Mouse (Mus musculus) Patski (cell line): Measurements from ENCODE around the gene Junb. TPM values are rescaled to one million over a fixed set of nuclear protein-coding genes. Genes with fewer than 3 reads are reported as not detected.

Experiments used
- ATAC-seq: fragments of 100-300 bp; one replicate; pipeline ENCODE4 v1.8.0; 2021
- CTCF ChIA-PET: fragments of 350-600 bp; sonication (Branson Sonifier 250); formaldehyde crosslinking; loops from one replicate; lab custom pipeline; 2022; ENCODE audit warnings: inconsistent platforms; lab: Charles Lee
- POLR2A ChIA-PET: fragments of 350-600 bp; sonication (Branson Sonifier 250); formaldehyde crosslinking; loops from one replicate; lab custom pipeline; 2022; ENCODE audit warnings: antibody characterized with exemption, inconsistent platforms; lab: Charles Lee
- DNase-seq: peaks from one replicate; pipeline ENCODE4 v3.0.0-alpha.2; 2011; ENCODE audit warnings: low read depth, low spot score
- H3K27me3 ChIP-seq: fragments of 371-371 bp; one replicate; pipeline ENCODE4 v1.5.1; 2021
- CTCF ChIP-seq: fragments of 100-300 bp; IDR thresholded peaks from one replicate; pipeline ENCODE4 v1.5.1; 2021
- in situ Hi-C: fragments of 300-500 bp; cut with MboI; formaldehyde crosslinking; loops from 3 replicates; pipeline ENCODE4 v1.11.1; 2018; ENCODE audit warnings: low pct_unique_long_range_greater_than_20kb, mixed read lengths
- polyA plus RNA-seq: library from polyadenylated mRNA; unstranded; gene quantifications from one replicate; pipeline ENCODE4 v1.2.3, GENCODE M21; 2021

Gene Junb
- polyA plus RNA-seq, 1 experiment from 2014 or later: 280 TPM

GRCm38 (mm10) chr8:85014431-85014830, 35.9 kb upstream of the Junb start, which contains the start of gene Best2:
Gene Best2, minus strand, starts transcription at chr8:85014531.
- in situ Hi-C loops: no loop called here
- ChIA-PET CTCF (no interaction called here), POLR2A (no interaction called here)
- no peak for TF ChIP-seq CTCF
- no peak for DNase-seq
- peaks cover 4% of the 10 kb centered on the region for H3K27me3 ChIP-seq
- ATAC-seq: no peak

- POLR2A ChIA-PET: interaction anchor here (1.2 kb wide), 1 partner anchor 44 kb away, joined by 3 read pairs; the partner anchor contains the start of genes Gm49661, Prdx2 and Rnaseh2a
- CTCF ChIA-PET: interaction anchor here (0.8 to 1.5 kb wide), 5 partner anchors 10 to 63 kb away, joined by 4 to 8 read pairs (median 4); partner anchors contain the start of gene Trir
These were observed 34.8 kb upstream of the Junb start for GRCm38 (mm10) chr8:85013230-85013840.

GRCm38 (mm10) chr8:85011242-85011641, 32.7 kb upstream of the Junb start:
- H3K27me3 ChIP-seq: peaks cover 8% of the 10 kb centered on the region
- CTCF ChIA-PET: no interaction called here
- in situ Hi-C loops: no loop called here
- ATAC-seq (no peak), DNase-seq (no peak)
- POLR2A ChIA-PET: no interaction called here
- TF ChIP-seq CTCF: no peak

More at GRCm38 (mm10) chr8:85013230-85013840, 34.8 kb upstream of the Junb start:
- peaks cover 4% of the 10 kb centered on the region for H3K27me3 ChIP-seq
- TF ChIP-seq CTCF: peak; percentile 84
- ATAC-seq: peak; percentile 58
- in situ Hi-C loops: no loop called here
- DNase-seq: no peak

- POLR2A ChIA-PET: interaction anchor here (1.1 kb wide), 1 partner anchor 31 kb away, joined by 3 read pairs; no protein-coding TSS in a partner anchor
- CTCF ChIA-PET: no interaction called here
- ATAC-seq (no peak), DNase-seq (no peak)
- H3K27me3 ChIP-seq: peaks cover 4% of the 10 kb centered on the region
- in situ Hi-C loops: loop anchor here (5.0 kb wide), 1 partner anchor 75 kb away; no protein-coding TSS in a partner anchor
- no peak for TF ChIP-seq CTCF
These were observed 29.2 kb upstream of the Junb start for GRCm38 (mm10) chr8:85007686-85008085.

- DNase-seq (no peak), ATAC-seq (peak; percentile 27)
- no peak for TF ChIP-seq CTCF
- ChIA-PET CTCF (interaction anchor here (0.6 to 3.9 kb wide), 13 partner anchors 8 to 150 kb away, joined by 3 to 44 read pairs (median 3); partner anchors contain the start of gene Hook2), POLR2A (interaction anchor here (1.5 to 1.8 kb wide), 2 partner anchors 22 to 24 kb away, joined by 3 to 7 read pairs; no protein-coding TSS in a partner anchor)
- H3K27me3 ChIP-seq: no peaks in the 10 kb centered on the region
- in situ Hi-C loops: no loop called here
These were observed 19.3 kb upstream of the Junb start for GRCm38 (mm10) chr8:84997649-84998295.

GRCm38 (mm10) chr8:84996978-84997377, 18.5 kb upstream of the Junb start:
- DNase-seq: no peak
- CTCF ChIA-PET: interaction anchor here (0.8 to 3.9 kb wide), 7 partner anchors 16 to 149 kb away, joined by 3 to 44 read pairs (median 4); no protein-coding TSS in a partner anchor
- in situ Hi-C loops: no loop called here
- TF ChIP-seq CTCF: no peak
- no peak for ATAC-seq
- no peaks in the 10 kb centered on the region for H3K27me3 ChIP-seq
- POLR2A ChIA-PET: interaction anchor here (1.5 to 1.8 kb wide), 2 partner anchors 21 to 23 kb away, joined by 3 to 7 read pairs; no protein-coding TSS in a partner anchor

- H3K27me3 ChIP-seq: no peaks in the 10 kb centered on the region
- ChIA-PET POLR2A (no interaction called here), CTCF (interaction anchor here (3.9 kb wide), 1 partner anchor 22 kb away, joined by 44 read pairs; no protein-coding TSS in a partner anchor)
- DNase-seq (no peak), ATAC-seq (no peak)
- in situ Hi-C loops: no loop called here
- TF ChIP-seq CTCF: no peak
These were observed 17.2 kb upstream of the Junb start for GRCm38 (mm10) chr8:84995680-84996079.

- ATAC-seq (no peak), DNase-seq (no peak)
- in situ Hi-C loops: no loop called here
- H3K27me3 ChIP-seq: no peaks in the 10 kb centered on the region
- TF ChIP-seq CTCF: no peak
- CTCF ChIA-PET: interaction anchor here (1.3 to 8.7 kb wide), 2 partner anchors 19 to 27 kb away, joined by 3 to 351 read pairs; partner anchors contain the start of genes Gm49661, Junb, Prdx2 and Rnaseh2a
- POLR2A ChIA-PET: interaction anchor here (1.4 kb wide), 1 partner anchor 19 kb away, joined by 6 read pairs; no protein-coding TSS in a partner anchor
These were observed 15.9 kb upstream of the Junb start for GRCm38 (mm10) chr8:84994375-84994774.

- no peak for DNase-seq
- no peaks in the 10 kb centered on the region for H3K27me3 ChIP-seq
- CTCF ChIA-PET: interaction anchor here (1.5 to 8.7 kb wide), 3 partner anchors 10 to 27 kb away, joined by 4 to 351 read pairs (median 5); partner anchors contain the start of genes Gm49661, Junb, Prdx2 and Rnaseh2a
- in situ Hi-C loops: no loop called here
- no peak for TF ChIP-seq CTCF
- ATAC-seq: peak; percentile 7
- POLR2A ChIA-PET: interaction anchor here (0.5 to 10.0 kb wide), 5 partner anchors 14 to 333 kb away, joined by 4 to 225 read pairs (median 6); partner anchors contain the start of genes Junb, Prdx2 and Rnaseh2a
These were observed 12.3 kb upstream of the Junb start for GRCm38 (mm10) chr8:84990836-84991235.

- in situ Hi-C loops: no loop called here
- TF ChIP-seq CTCF: no peak
- CTCF ChIA-PET: interaction anchor here (0.7 to 8.7 kb wide), 11 partner anchors 8 to 83 kb away, joined by 3 to 351 read pairs (median 3); partner anchors contain the start of genes Dnase2a, Gm49661, Junb and Prdx2
These were observed 11.8 kb upstream of the Junb start, which contains the start of gene Hook2 for GRCm38 (mm10) chr8:84990349-84990748. Gene Hook2, plus strand, starts transcription at chr8:84990603.

More at GRCm38 (mm10) chr8:84990349-84990748, 11.8 kb upstream of the Junb start, which contains the start of gene Hook2:
- ATAC-seq (peak; percentile 72), DNase-seq (no peak)
- no peaks in the 10 kb centered on the region for H3K27me3 ChIP-seq
- POLR2A ChIA-PET: interaction anchor here (0.6 to 10.0 kb wide), 6 partner anchors 13 to 163 kb away, joined by 3 to 225 read pairs (median 7); partner anchors contain the start of genes Junb, Prdx2 and Rnaseh2a
